Mouse (Mus musculus): ENCODE measurements around the gene Wfdc16.
"Not testable (repeated sequence)": the region's sequence is repeated elsewhere in the genome, so short reads cannot be mapped to it uniquely, and the experiment has no call there.

The Wfdc16 gene

GRCm38 (mm10) chr2:164603482-164603881 lies 35.1 kb downstream of the Wfdc16 start:
- in situ Hi-C loops (cut with MboI, MseI): no loop called here

GRCm38 (mm10) chr2:164600179-164600578 lies 38.4 kb downstream of the Wfdc16 start:
- in situ Hi-C loops (cut with MboI, MseI): no loop called here

- in situ Hi-C loops (cut with MboI, MseI): no loop called here
Measured at GRCm38 (mm10) chr2:164593494-164593893, 45.1 kb downstream of the Wfdc16 start, which contains the start of gene Eppin. Gene Eppin, minus strand, starts transcription at chr2:164593594.

- in situ Hi-C loops (cut with MboI, MseI): no loop called here
Measured at GRCm38 (mm10) chr2:164592014-164592413, 46.6 kb downstream of the Wfdc16 start.

- in situ Hi-C loops (cut with MboI, MseI): not testable (repeated sequence)
Measured at GRCm38 (mm10) chr2:164585025-164585725, 53.4 kb downstream of the Wfdc16 start, which contains the start of gene Wfdc6a. Gene Wfdc6a, minus strand, starts transcription at chr2:164585447.
